ENCODE assay signal across 39 mouse cellular contexts in genomic region chr12:116275086-116275485, GRCm38 (mm10). TPM values are rescaled to one million over a fixed set of nuclear protein-coding genes. Genes with fewer than 3 reads are reported as not detected.
"Had no signal": no experiment of that assay in that cellular context is flagged by ENCODE, and none has a peak within 500 bp of the region (broad histone marks: within the 10 kb centered on the region; RNA-seq: fewer than 3 reads in every experiment).

Gene Gm11027 (plus strand): TSS chr12:116275386.

RNA-seq across cellular contexts. Expression of gene Gm11027, which starts in this region (rescaled TPM):
- total RNA-seq: left cerebral cortex, adult 2 months; left cerebral cortex, adult 8-10 months; left cerebral cortex, postnatal 10 days; left cerebral cortex, postnatal 14 days; left cerebral cortex, postnatal 25 days; left cerebral cortex, postnatal 36 days; left cerebral cortex, postnatal 4 days; liver, adult 2 months; megakaryocyte progenitor cell, adult 5-6 weeks; megakaryocyte, adult 5-6 weeks; megakaryocyte-erythroid progenitor cell, adult 5-6 weeks; midbrain, postnatal 0 days; monocyte, adult 5-6 weeks had no signal
- polyA plus RNA-seq: limb, embryonic 10.5 days; limb, embryonic 11.5 days; limb, embryonic 12.5 days; limb, embryonic 13.5 days; limb, embryonic 14.5 days; limb, embryonic 15.5 days; liver, adult 2 months; liver, embryonic 11.5 days; liver, embryonic 12.5 days; liver, embryonic 14.5 days; liver, embryonic 16.5 days; liver, postnatal 0 days; lung, adult 2 months; lung, embryonic 14.5 days; lung, embryonic 15.5 days; lung, embryonic 16.5 days; lung, postnatal 0 days; macrophage; midbrain, embryonic 10.5 days; midbrain, embryonic 11.5 days; midbrain, embryonic 12.5 days; midbrain, embryonic 13.5 days; midbrain, embryonic 14.5 days; midbrain, embryonic 15.5 days; midbrain, embryonic 16.5 days; midbrain, postnatal 0 days; myocyte; neural tube, embryonic 11.5 days had no signal
